Mouse (Mus musculus) ES-Bruce4 (cell line): ENCODE data around the gene Dhx15.

Experiments
- EP300 ChIP-seq: IDR thresholded peaks from 2 replicates; pipeline ENCODE4 v1.6.1; 2011; ENCODE audit warnings: low read depth, low read length; ENCODE audit not compliant: insufficient read depth
- POLR2A ChIP-seq: IDR thresholded peaks from one replicate; pipeline ENCODE4 v1.8.1; 2011; ENCODE audit warnings: low read length; ENCODE audit not compliant: insufficient read depth

GRCm38 (mm10) chr5:52112953-52113841 is 77.1 kb downstream of the Dhx15 start:
- TF ChIP-seq EP300 (no peak), POLR2A (no peak)
